Mouse (Mus musculus): Measurements from ENCODE around the gene Nln. TPM values are rescaled to one million over a fixed set of nuclear protein-coding genes. Genes with fewer than 3 reads are reported as not detected.
A peak's percentile ranks its signal among the peaks of the same experiment; 100 is the strongest.

Gene Nln
- polyA plus RNA-seq, 1 experiment = 3.7 TPM

GRCm38 (mm10) chr13:104113782-104114181 lies 4.4 kb upstream of the Nln start:
- no peak overlapping the region for H3K4me3 ChIP-seq (ENCODE audit: extremely low read depth, insufficient read depth, insufficient read length)
- no peak for DNase-seq (ENCODE audit: low read depth in 1 of 2, low spot score in 2 of 2)

GRCm38 (mm10) chr13:104112266-104112900 lies 3.0 kb upstream of the Nln start:
- WGBS = 35% methylated on average over 12 of the region's 12 CpGs
- no peak for TF ChIP-seq CTCF (IDR thresholded peaks at IDR 0.05; ENCODE audit: extremely low read depth, insufficient read depth, insufficient read length, insufficient replicate concordance)
- TF ChIP-seq POLR2A (IDR thresholded peaks at IDR 0.05; ENCODE audit: low read depth, low read length) = no peak
- no peaks in the 10 kb centered on the region for H3K36me3 ChIP-seq (ENCODE audit: control insufficient read depth, insufficient read depth, low read length)
- H3K27me3 ChIP-seq (ENCODE audit: control insufficient read depth, insufficient read depth, low read length) = peaks cover 3% of the 10 kb centered on the region
- no peak overlapping the region for H3K4me3 ChIP-seq (ENCODE audit: extremely low read depth, insufficient read depth, insufficient read length)
- no peak for DNase-seq (ENCODE audit: low read depth in 1 of 2, low spot score in 2 of 2)
- no peak overlapping the region for H3K27ac ChIP-seq (ENCODE audit: insufficient read depth, low read length)
- peaks cover 4% of the 10 kb centered on the region for H3K4me1 ChIP-seq (ENCODE audit: control insufficient read depth, insufficient read depth, insufficient read length)

More at GRCm38 (mm10) chr13:104113782-104114181, 4.4 kb upstream of the Nln start:
- Histone ChIP-seq H3K36me3 (ENCODE audit: control insufficient read depth, insufficient read depth, low read length) (no peaks in the 10 kb centered on the region), H3K27me3 (ENCODE audit: control insufficient read depth, insufficient read depth, low read length) (peaks cover 3% of the 10 kb centered on the region), H3K4me1 (ENCODE audit: control insufficient read depth, insufficient read depth, insufficient read length) (peaks cover 2% of the 10 kb centered on the region; the same call in 1 of the 2 replicates), H3K27ac (ENCODE audit: insufficient read depth, low read length) (no peak overlapping the region)
- TF ChIP-seq CTCF (IDR thresholded peaks at IDR 0.05; ENCODE audit: extremely low read depth, insufficient read depth, insufficient read length, insufficient replicate concordance) (no peak), POLR2A (IDR thresholded peaks at IDR 0.05; ENCODE audit: low read depth, low read length) (no peak)
- WGBS = 86% methylated on average over 4 of the region's 4 CpGs

- no peak for DNase-seq (ENCODE audit: low read depth in 1 of 2, low spot score in 2 of 2)
- Histone ChIP-seq H3K27ac (ENCODE audit: insufficient read depth, low read length) (no peak overlapping the region), H3K27me3 (ENCODE audit: control insufficient read depth, insufficient read depth, low read length) (peaks cover 3% of the 10 kb centered on the region), H3K36me3 (ENCODE audit: control insufficient read depth, insufficient read depth, low read length) (no peaks in the 10 kb centered on the region), H3K4me1 (ENCODE audit: control insufficient read depth, insufficient read depth, insufficient read length) (peaks cover 4% of the 10 kb centered on the region), H3K4me3 (ENCODE audit: extremely low read depth, insufficient read depth, insufficient read length) (no peak overlapping the region)
- TF ChIP-seq POLR2A (IDR thresholded peaks at IDR 0.05; ENCODE audit: low read depth, low read length) = no peak
- no peak for TF ChIP-seq CTCF (IDR thresholded peaks at IDR 0.05; ENCODE audit: extremely low read depth, insufficient read depth, insufficient read length, insufficient replicate concordance)
- WGBS = 68% methylated on average over 7 of the region's 7 CpGs
These were observed 1.1 kb upstream of the Nln start for GRCm38 (mm10) chr13:104110526-104110925.

GRCm38 (mm10) chr13:104109816-104110521 lies 555 bp upstream of the Nln start:
- H3K4me1 ChIP-seq (ENCODE audit: control insufficient read depth, insufficient read depth, insufficient read length) = peaks cover 4% of the 10 kb centered on the region
- no peak for DNase-seq (ENCODE audit: low read depth in 1 of 2, low spot score in 2 of 2)
- TF ChIP-seq POLR2A (IDR thresholded peaks at IDR 0.05; ENCODE audit: low read depth, low read length) = no peak
- no peak for TF ChIP-seq CTCF (IDR thresholded peaks at IDR 0.05; ENCODE audit: extremely low read depth, insufficient read depth, insufficient read length, insufficient replicate concordance)
- no peak overlapping the region for H3K27ac ChIP-seq (ENCODE audit: insufficient read depth, low read length)
- WGBS = 9% methylated on average over 38 of the region's 38 CpGs
- H3K27me3 ChIP-seq (ENCODE audit: control insufficient read depth, insufficient read depth, low read length) = peaks cover 3% of the 10 kb centered on the region
- no peaks in the 10 kb centered on the region for H3K36me3 ChIP-seq (ENCODE audit: control insufficient read depth, insufficient read depth, low read length)
- peak overlapping the region; percentile 62 for H3K4me3 ChIP-seq (ENCODE audit: extremely low read depth, insufficient read depth, insufficient read length)

- peaks cover 4% of the 10 kb centered on the region for H3K4me1 ChIP-seq (ENCODE audit: control insufficient read depth, insufficient read depth, insufficient read length)
- H3K36me3 ChIP-seq (ENCODE audit: control insufficient read depth, insufficient read depth, low read length) = no peaks in the 10 kb centered on the region
- H3K27me3 ChIP-seq (ENCODE audit: control insufficient read depth, insufficient read depth, low read length) = peaks cover 3% of the 10 kb centered on the region
- DNase-seq (ENCODE audit: low read depth in 1 of 2, low spot score in 2 of 2) = no peak
- TF ChIP-seq POLR2A (IDR thresholded peaks at IDR 0.05; ENCODE audit: low read depth, low read length) = no peak
- no peak for TF ChIP-seq CTCF (IDR thresholded peaks at IDR 0.05; ENCODE audit: extremely low read depth, insufficient read depth, insufficient read length, insufficient replicate concordance)
- H3K27ac ChIP-seq (ENCODE audit: insufficient read depth, low read length) = no peak overlapping the region
- WGBS = under 1% methylated on average over 24 of the region's 24 CpGs
- H3K4me3 ChIP-seq (ENCODE audit: extremely low read depth, insufficient read depth, insufficient read length) = peak overlapping the region; percentile 72
These were observed 645 bp downstream of the Nln start for GRCm38 (mm10) chr13:104108651-104109287.

GRCm38 (mm10) chr13:104101606-104102235 lies 7.7 kb downstream of the Nln start:
- TF ChIP-seq CTCF (IDR thresholded peaks at IDR 0.05; ENCODE audit: extremely low read depth, insufficient read depth, insufficient read length, insufficient replicate concordance) (no peak), POLR2A (IDR thresholded peaks at IDR 0.05; ENCODE audit: low read depth, low read length) (no peak)
- no peak overlapping the region for H3K27ac ChIP-seq (ENCODE audit: insufficient read depth, low read length)
- no peak overlapping the region for H3K4me3 ChIP-seq (ENCODE audit: extremely low read depth, insufficient read depth, insufficient read length)
- 87% methylated on average over 5 of the region's 5 CpGs for WGBS
- no peak for DNase-seq (ENCODE audit: low read depth in 1 of 2, low spot score in 2 of 2)
- no peaks in the 10 kb centered on the region for H3K36me3 ChIP-seq (ENCODE audit: control insufficient read depth, insufficient read depth, low read length)
- no peaks in the 10 kb centered on the region for H3K27me3 ChIP-seq (ENCODE audit: control insufficient read depth, insufficient read depth, low read length)
- no peaks in the 10 kb centered on the region for H3K4me1 ChIP-seq (ENCODE audit: control insufficient read depth, insufficient read depth, insufficient read length)

Data from spleen, adult 2 months (tissue).